Mouse (Mus musculus): Measurements from ENCODE around the gene C77080. TPM values are rescaled to one million over a fixed set of nuclear protein-coding genes. Genes with fewer than 3 reads are reported as not detected.

Gene C77080
- polyA plus RNA-seq, 1 experiment: 8.7 TPM

DNA sequence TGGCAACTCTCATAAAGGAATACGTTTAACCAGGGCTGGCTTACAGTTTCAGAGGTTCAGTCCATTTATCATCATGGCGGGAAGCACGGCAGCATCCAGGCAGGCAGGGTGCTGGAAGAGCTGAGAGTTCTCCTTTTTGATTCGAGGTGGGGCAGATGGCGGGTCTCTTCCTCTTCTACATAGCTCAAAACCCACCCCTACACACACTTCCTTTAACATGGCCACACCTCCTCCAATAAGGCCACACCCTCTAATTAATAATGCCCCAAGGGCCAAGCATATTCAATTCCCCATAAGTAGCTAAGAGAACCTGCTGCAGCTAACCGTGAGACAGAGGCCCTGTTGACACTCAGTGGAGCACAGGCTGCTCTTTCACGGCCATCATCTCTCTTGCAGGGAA lies 31.6 kb upstream of the C77080 start:
- no peak for TF ChIP-seq FLI1 (IDR thresholded peaks at IDR 0.05; ENCODE audit: low read length)
- TF ChIP-seq GATA1 (IDR thresholded peaks at IDR 0.05; ENCODE audit: borderline replicate concordance, low read length): no peak

DNA sequence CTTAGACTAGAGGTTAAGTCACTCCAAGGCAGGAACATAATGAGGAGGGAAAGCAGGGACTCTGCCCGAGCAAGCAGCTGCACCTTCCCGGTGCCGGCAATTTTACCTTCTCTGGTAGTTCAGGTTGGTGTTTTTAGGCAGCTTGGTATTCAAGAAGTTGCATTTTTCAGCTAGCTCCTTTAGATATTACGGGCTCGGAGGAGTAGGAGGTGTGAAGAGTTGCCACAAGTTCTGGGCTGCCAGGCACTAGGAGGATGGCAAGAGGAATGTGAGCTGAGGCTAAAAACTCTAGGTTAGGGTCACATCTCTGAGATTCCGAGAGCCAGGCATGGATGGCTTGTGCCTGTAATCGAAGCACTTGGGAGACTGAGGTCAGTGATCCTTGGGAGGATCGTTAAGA lies 28.5 kb upstream of the C77080 start:
- peaks cover 25% of the 10 kb centered on the region for H3K4me1 ChIP-seq
- no peak overlapping the region for H3K4me3 ChIP-seq (replicated peaks)
- peaks cover 79% of the 10 kb centered on the region for H3K27me3 ChIP-seq (replicated peaks)
- H3K36me3 ChIP-seq (replicated peaks; ENCODE audit: low read length): no peaks in the 10 kb centered on the region
- TF ChIP-seq FLI1 (IDR thresholded peaks at IDR 0.05; ENCODE audit: low read length) (no peak), GATA1 (IDR thresholded peaks at IDR 0.05; ENCODE audit: borderline replicate concordance, low read length) (no peak)
- peaks cover 28% of the 10 kb centered on the region for H3K9me3 ChIP-seq

More for the DNA sequence above, 31.6 kb upstream of the C77080 start:
- peaks cover 54% of the 10 kb centered on the region for H3K27me3 ChIP-seq (replicated peaks)
- H3K36me3 ChIP-seq (replicated peaks; ENCODE audit: low read length): no peaks in the 10 kb centered on the region
- H3K4me3 ChIP-seq (replicated peaks): no peak overlapping the region
- H3K9me3 ChIP-seq: peaks cover 25% of the 10 kb centered on the region
- H3K4me1 ChIP-seq: peaks cover 5% of the 10 kb centered on the region

DNA sequence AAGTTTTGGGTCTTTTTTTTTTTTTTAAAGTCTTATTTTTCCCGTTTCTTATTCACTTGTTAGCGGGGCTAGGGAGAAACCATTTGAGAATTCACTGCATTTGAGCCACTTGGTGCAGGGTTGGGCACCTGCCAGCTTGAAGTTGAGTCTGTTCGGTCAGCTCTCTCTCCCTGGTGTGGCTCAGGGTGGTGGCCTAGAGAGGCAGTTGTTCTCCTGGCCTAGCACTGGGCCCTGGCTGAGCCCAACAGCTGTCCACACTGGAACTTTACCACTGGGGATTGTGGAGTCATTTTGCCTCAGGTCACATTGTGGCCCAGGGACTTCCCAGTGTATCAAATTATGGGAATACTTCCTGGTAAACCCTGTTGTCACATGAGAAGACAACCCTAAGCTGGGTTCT lies 26.9 kb upstream of the C77080 start:
- peaks cover 23% of the 10 kb centered on the region for H3K9me3 ChIP-seq
- peaks cover 25% of the 10 kb centered on the region for H3K4me1 ChIP-seq
- H3K36me3 ChIP-seq (replicated peaks; ENCODE audit: low read length): no peaks in the 10 kb centered on the region
- H3K4me3 ChIP-seq (replicated peaks): no peak overlapping the region
- TF ChIP-seq FLI1 (IDR thresholded peaks at IDR 0.05; ENCODE audit: low read length) (no peak), GATA1 (IDR thresholded peaks at IDR 0.05; ENCODE audit: borderline replicate concordance, low read length) (no peak)
- peaks cover 75% of the 10 kb centered on the region for H3K27me3 ChIP-seq (replicated peaks)

DNA sequence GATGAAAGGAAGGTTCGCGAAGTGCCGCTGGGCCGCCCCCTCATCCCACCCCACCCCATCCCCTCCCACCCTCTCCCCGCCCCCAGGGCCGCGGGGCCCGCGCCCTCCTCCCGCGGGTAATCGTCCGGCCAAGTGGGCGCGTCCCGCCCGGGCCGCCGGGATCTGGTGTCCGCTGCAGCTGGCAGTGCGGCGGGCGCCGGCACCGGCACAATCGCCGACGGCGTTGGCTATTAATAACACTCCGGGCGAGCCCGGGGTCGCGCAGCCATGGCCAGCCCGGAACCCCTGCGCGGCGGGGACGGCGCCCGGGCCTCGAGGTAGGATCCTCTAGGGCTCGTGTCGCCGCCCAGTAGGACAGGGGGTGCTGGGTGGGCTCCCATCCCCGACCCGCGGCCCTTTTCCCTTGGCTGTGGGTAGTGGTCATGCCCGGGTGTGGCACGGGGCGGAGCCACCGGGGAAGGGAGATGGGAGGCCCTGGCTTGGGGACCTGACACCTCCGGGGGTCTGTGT lies 26.3 kb upstream of the C77080 start, which contains the start of gene Sync:
Gene Sync (plus strand): TSS at position 146 of the 510 bp plus-strand sequence.
- Histone ChIP-seq H3K9me3 (peaks cover 18% of the 10 kb centered on the region), H3K4me3 (replicated peaks) (peak within 1 kb of the TSS; percentile 89), H3K4me1 (peaks cover 25% of the 10 kb centered on the region), H3K36me3 (replicated peaks; ENCODE audit: low read length) (no peaks in the 10 kb centered on the region), H3K27me3 (replicated peaks) (peaks cover 75% of the 10 kb centered on the region)
- TF ChIP-seq GATA1 (IDR thresholded peaks at IDR 0.05; ENCODE audit: borderline replicate concordance, low read length): no peak
- no peak for TF ChIP-seq FLI1 (IDR thresholded peaks at IDR 0.05; ENCODE audit: low read length)

DNA sequence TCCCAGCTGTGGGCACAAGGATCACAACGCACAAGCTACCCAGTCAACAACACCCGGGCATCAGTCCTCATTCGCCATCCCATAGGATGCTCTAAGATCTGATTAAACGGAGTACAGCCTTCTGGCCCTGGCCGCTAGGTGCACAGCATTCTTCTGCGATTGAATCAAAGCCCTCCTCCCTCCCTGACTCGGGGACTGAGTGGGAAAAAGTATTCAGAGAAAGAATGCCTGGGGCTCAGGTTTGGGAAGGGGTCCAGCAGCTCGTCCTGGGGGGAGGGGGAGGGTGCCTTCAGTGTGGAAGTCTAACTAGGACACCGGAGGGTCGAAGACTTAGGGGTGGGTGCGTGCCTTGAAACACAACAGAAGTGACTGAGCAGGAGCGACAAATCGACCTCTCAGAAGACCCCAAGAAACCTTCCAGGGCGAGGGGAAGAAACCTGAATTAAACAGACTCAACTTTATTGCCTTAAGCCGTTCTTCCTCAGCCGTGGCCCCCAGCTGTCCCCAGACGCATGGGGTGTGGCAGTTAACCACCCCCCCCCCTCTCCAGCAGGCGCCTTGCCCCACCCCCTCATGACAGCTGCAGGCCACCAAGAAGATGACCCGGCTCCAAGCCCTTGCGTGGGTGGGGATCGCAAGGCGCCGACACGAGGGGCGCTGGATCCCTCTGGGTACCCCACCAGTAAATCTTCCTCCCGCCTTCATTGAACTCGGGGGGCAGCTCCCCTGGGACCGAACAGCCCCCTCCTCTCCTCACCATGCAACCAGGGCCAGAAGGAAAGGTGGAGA lies 25.7 kb upstream of the C77080 start:
- peaks cover 73% of the 10 kb centered on the region for H3K27me3 ChIP-seq (replicated peaks)

DNA sequence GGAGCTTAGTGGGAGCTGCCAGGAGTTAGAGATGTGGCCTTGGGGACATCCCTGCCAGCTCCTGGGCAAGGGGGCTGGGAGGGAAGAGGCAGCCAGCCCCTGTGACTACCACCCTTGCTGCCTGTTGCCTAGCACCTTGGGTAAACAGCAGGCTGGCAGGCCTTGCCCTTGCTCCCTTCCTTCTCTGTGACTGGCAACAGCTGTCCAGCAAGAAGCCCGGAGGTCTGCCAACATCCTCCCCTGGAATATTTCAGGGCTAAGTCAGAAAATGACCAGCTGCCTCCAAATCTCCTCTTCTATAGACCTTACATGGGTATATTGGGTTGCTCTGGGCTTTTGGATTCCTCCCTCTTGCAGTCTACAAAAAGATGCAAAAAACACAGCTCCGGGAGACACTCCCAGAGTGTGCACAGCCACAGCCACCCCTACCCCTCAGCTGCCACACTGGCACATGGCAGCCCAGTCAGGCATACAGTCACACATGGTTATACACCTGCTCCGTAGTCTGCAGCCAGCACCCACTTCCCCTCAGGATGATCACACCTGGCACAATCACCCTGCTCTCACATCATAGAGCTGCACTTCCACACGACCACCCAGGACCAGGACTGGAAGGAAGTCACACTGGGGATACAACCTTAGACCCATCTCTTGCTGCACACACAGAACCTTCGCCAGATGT lies 24.9 kb upstream of the C77080 start:
- Histone ChIP-seq H3K27me3 (replicated peaks) (peaks cover 71% of the 10 kb centered on the region), H3K4me3 (replicated peaks) (no peak overlapping the region), H3K4me1 (peaks cover 25% of the 10 kb centered on the region), H3K36me3 (replicated peaks; ENCODE audit: low read length) (no peaks in the 10 kb centered on the region), H3K9me3 (peaks cover 15% of the 10 kb centered on the region)
- TF ChIP-seq FLI1 (IDR thresholded peaks at IDR 0.05; ENCODE audit: low read length) (no peak), GATA1 (IDR thresholded peaks at IDR 0.05; ENCODE audit: borderline replicate concordance, low read length) (no peak)

More for the DNA sequence above, 25.7 kb upstream of the C77080 start:
- Histone ChIP-seq H3K9me3 (peaks cover 15% of the 10 kb centered on the region), H3K36me3 (replicated peaks; ENCODE audit: low read length) (no peaks in the 10 kb centered on the region), H3K4me1 (peaks cover 25% of the 10 kb centered on the region), H3K4me3 (replicated peaks) (peak overlapping the region; percentile 89)
- TF ChIP-seq FLI1 (IDR thresholded peaks at IDR 0.05; ENCODE audit: low read length) (no peak), GATA1 (IDR thresholded peaks at IDR 0.05; ENCODE audit: borderline replicate concordance, low read length) (no peak)

DNA sequence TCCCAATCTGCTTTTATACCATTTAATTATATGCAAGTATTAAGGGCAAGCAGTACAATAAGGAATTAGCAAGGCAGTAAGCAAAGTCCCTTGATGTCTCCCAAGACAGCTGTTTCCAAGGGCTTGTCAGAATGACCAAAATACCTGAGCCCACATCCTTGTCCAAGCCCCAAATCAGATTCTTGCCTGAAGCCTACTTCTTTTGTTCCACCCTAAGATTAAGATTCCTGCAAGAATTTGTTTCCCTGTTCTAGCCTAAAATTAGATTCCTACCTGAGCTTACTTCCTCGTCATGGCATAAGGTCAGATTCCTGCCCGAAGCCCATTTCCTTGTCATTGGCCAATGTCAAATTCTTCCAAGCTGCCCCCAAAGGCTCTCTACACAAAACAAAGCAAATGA lies 23.5 kb upstream of the C77080 start:
- no peak overlapping the region for H3K4me3 ChIP-seq (replicated peaks)
- no peak for TF ChIP-seq GATA1 (IDR thresholded peaks at IDR 0.05; ENCODE audit: borderline replicate concordance, low read length)
- no peak for TF ChIP-seq FLI1 (IDR thresholded peaks at IDR 0.05; ENCODE audit: low read length)
- peaks cover 15% of the 10 kb centered on the region for H3K9me3 ChIP-seq
- no peaks in the 10 kb centered on the region for H3K36me3 ChIP-seq (replicated peaks; ENCODE audit: low read length)
- peaks cover 25% of the 10 kb centered on the region for H3K4me1 ChIP-seq
- peaks cover 66% of the 10 kb centered on the region for H3K27me3 ChIP-seq (replicated peaks)

DNA sequence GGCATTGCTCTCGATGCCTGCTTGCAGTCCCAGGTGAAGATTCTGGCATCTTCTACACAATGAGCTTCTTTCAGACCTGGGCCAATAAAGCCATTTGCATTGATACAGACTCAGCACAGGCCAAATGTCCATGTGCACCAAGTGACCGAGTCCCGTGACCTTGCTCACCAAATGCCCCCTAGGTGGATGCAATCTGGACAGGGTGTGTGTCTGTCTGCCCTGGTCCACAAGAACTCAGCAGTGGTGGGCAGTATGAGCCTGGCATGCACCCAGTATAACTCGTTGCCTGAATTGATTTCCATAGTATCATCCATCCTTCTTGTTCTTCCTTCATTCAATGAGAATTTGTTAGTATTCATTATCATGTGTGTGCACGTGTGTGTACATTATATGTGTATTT lies 22.0 kb upstream of the C77080 start:
- peaks cover 10% of the 10 kb centered on the region for H3K9me3 ChIP-seq
- peaks cover 24% of the 10 kb centered on the region for H3K4me1 ChIP-seq
- no peak overlapping the region for H3K4me3 ChIP-seq (replicated peaks)
- no peaks in the 10 kb centered on the region for H3K36me3 ChIP-seq (replicated peaks; ENCODE audit: low read length)
- TF ChIP-seq GATA1 (IDR thresholded peaks at IDR 0.05; ENCODE audit: borderline replicate concordance, low read length) (no peak), FLI1 (IDR thresholded peaks at IDR 0.05; ENCODE audit: low read length) (no peak)
- peaks cover 55% of the 10 kb centered on the region for H3K27me3 ChIP-seq (replicated peaks)

DNA sequence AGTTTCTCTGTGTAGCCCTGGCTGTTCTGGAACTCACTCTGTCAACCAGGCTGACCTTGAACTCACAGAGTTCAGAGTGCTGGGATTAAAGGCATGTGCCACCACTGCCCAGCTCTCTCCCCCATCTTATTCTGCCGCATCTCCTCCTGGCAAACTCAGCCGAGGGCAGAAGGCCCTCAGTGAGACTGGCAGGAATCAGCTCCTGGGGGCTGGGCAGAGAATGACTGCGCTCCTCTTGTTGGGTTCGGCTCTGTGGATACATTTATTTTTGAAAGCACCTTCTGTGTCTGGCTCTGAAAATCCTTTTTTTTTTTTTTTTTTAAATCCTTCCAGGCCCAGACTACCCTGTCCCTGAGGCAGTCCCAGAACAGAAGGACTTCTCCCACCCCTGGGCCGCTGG lies 21.6 kb upstream of the C77080 start:
- Histone ChIP-seq H3K4me1 (peaks cover 19% of the 10 kb centered on the region), H3K36me3 (replicated peaks; ENCODE audit: low read length) (no peaks in the 10 kb centered on the region), H3K4me3 (replicated peaks) (no peak overlapping the region), H3K27me3 (replicated peaks) (peaks cover 54% of the 10 kb centered on the region), H3K9me3 (peaks cover 10% of the 10 kb centered on the region)
- no peak for TF ChIP-seq FLI1 (IDR thresholded peaks at IDR 0.05; ENCODE audit: low read length)
- no peak for TF ChIP-seq GATA1 (IDR thresholded peaks at IDR 0.05; ENCODE audit: borderline replicate concordance, low read length)

DNA sequence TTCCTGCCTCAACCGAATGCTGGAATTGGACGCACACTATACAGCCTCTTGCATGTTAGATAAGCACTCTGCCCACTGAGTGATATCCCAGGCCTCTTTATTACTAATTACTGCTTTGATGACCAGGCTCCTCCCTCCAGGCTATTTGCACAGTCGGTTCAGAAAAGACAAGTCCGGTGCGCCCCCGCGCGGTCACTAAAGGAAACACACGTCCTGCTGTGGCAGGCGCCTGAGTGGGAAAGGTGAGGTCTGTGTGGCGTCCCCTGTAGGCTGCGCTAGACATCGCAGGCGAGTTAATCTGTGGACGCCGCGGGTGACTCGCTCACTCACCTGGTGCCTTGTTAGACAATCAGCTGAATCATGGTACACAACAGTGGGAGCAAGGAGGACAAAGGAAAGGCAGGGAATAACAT lies 15.3 kb upstream of the C77080 start:
- TF ChIP-seq FLI1 (IDR thresholded peaks at IDR 0.05; ENCODE audit: low read length) (no peak), GATA1 (IDR thresholded peaks at IDR 0.05; ENCODE audit: borderline replicate concordance, low read length) (no peak)

More for the DNA sequence above, 15.3 kb upstream of the C77080 start:
- Histone ChIP-seq H3K4me3 (replicated peaks) (peak overlapping the region; percentile 80), H3K9me3 (peaks cover 5% of the 10 kb centered on the region), H3K4me1 (peaks cover 33% of the 10 kb centered on the region), H3K27me3 (replicated peaks) (peaks cover 26% of the 10 kb centered on the region), H3K36me3 (replicated peaks; ENCODE audit: low read length) (no peaks in the 10 kb centered on the region)

Measured in megakaryocyte, embryonic 14.5 days (primary cell).